Mouse (Mus musculus) ovary, postnatal 14 days (tissue): ENCODE data around the gene Rab13.

ENCODE experiments used
- DNase-seq: peaks from one replicate; pipeline ENCODE4 v3.0.0; 2022; ENCODE audit warnings: low spot score

The Rab13 gene

GRCm38 (mm10) chr3:90263121-90263771 lies 49.8 kb downstream of the Rab13 start:
- DNase-seq = no peak

GRCm38 (mm10) chr3:90264687-90265033 lies 51.2 kb downstream of the Rab13 start:
- DNase-seq = no peak

- peak; percentile 96 for DNase-seq
These were observed 51.8 kb downstream of the Rab13 start, which contains the start of gene Dennd4b for GRCm38 (mm10) chr3:90265034-90265931. Gene Dennd4b, plus strand, starts transcription at chr3:90265185.

GRCm38 (mm10) chr3:90265932-90266741 lies 52.6 kb downstream of the Rab13 start:
- no peak for DNase-seq

GRCm38 (mm10) chr3:90266901-90267775 lies 53.6 kb downstream of the Rab13 start:
- DNase-seq = no peak

GRCm38 (mm10) chr3:90268190-90268589 lies 54.7 kb downstream of the Rab13 start:
- DNase-seq = no peak

- no peak for DNase-seq
These were observed 55.5 kb downstream of the Rab13 start for GRCm38 (mm10) chr3:90268971-90269370.

- no peak for DNase-seq
These were observed 57.3 kb downstream of the Rab13 start for GRCm38 (mm10) chr3:90270784-90271183.

- no peak for DNase-seq
These were observed 58.7 kb downstream of the Rab13 start for GRCm38 (mm10) chr3:90272170-90272569.

GRCm38 (mm10) chr3:90273855-90274254 lies 60.4 kb downstream of the Rab13 start:
- no peak for DNase-seq

GRCm38 (mm10) chr3:90275286-90275685 lies 61.8 kb downstream of the Rab13 start:
- no peak for DNase-seq
